In the genomic region with DNA sequence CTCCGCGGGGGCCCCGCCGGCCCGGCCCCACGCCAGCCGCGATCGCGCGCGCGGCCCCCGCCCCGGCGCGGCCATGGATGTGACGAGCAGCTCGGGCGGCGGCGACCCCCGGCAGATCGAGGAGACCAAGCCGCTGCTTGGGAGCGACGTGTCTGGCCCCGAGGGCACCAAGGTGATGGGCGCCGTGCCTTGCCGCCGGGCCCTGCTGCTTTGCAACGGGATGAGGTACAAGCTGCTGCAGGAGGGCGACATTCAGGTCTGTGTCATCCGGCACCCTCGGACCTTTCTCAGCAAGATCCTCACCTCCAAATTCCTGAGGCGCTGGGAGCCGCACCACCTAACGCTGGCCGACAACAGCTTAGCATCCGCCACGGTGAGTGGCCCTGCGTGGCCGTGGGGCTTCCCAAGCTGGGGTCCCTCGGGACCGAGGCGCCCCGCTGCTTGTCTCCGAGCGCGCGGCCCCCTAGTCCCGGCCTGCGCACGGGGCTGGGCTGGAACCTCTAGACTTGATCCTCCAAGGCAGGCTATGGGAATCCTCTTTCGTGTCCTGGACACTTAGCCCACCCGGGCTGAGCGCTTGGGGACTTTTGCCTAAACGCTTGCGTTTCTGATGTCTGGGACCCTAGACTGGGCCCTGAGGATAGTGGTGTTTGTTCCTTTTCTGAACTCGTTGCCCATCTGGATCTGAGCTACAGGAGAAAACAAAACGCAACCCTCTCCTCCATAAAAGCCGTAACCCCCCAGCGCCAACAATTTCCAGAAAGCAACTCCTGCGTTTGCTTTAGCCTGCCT, we compare ENCODE assay signal across 8 mouse cellular contexts. TPM values are rescaled to one million over a fixed set of nuclear protein-coding genes. Genes with fewer than 3 reads are reported as not detected.
DNase-seq lines count a peak whose midpoint lies in the region; ATAC-seq lines count a peak whose summit lies in the region.

Cmip (plus strand) TSS at position 36 of the 792 bp plus-strand sequence.

- peak within 1 kb of the TSS; percentile 59 for H3K27ac ChIP-seq in brown adipose tissue, adult 24 weeks (replicated peaks; ENCODE audit: low read depth, low read length)
- peak within 1 kb of the TSS; percentile 70 for H3K27ac ChIP-seq in forebrain, embryonic 11.5 days (ENCODE audit: low read depth, low read length)

- intact Hi-C loops in heart, postnatal 14 days (cut with DNase I): loop anchor here (10.0 kb wide), 1 partner anchor 118 kb away; no protein-coding TSS in a partner anchor

- peak within 1 kb of the TSS; percentile 91 for H3K4me2 ChIP-seq in forebrain, embryonic 11.5 days (ENCODE audit: low read depth, low read length, severe bottlenecking)

- H3K36me3 ChIP-seq in forebrain, embryonic 11.5 days (ENCODE audit: control insufficient read depth, insufficient read depth, low read length): no peaks in the 10 kb centered on the region

- peak within 1 kb of the TSS; percentile 79 for H3K4me3 ChIP-seq in brown adipose tissue, adult 24 weeks (ENCODE audit: insufficient read depth, low read depth, low read length)
- H3K4me3 ChIP-seq in forebrain, embryonic 11.5 days (ENCODE audit: low read depth, low read length): peak within 1 kb of the TSS; percentile 95

- H3K4me1 ChIP-seq in brown adipose tissue, adult 24 weeks (ENCODE audit: control insufficient read depth, insufficient read depth, insufficient read length, low read length): peaks cover 24% of the 10 kb centered on the region
- peaks cover 32% of the 10 kb centered on the region; the same call in 1 of the 2 replicates for H3K4me1 ChIP-seq in forebrain, embryonic 11.5 days (replicated peaks; ENCODE audit: control insufficient read depth, insufficient read depth, low read length)

- H3K9me3 ChIP-seq in forebrain, embryonic 11.5 days (ENCODE audit: control insufficient read depth, low read length): no peaks in the 10 kb centered on the region

- DNase-seq in left cerebral cortex, adult 18-20 months (ENCODE audit: low spot score in 2 of 2): peak; percentile 38 to 48
- DNase-seq in left cerebral cortex, adult 11 months (ENCODE audit: low spot score): no peak
- DNase-seq in forebrain, embryonic 11.5 days (ENCODE audit: low spot score): peak; percentile 74
- peak; percentile 46 to 52 for DNase-seq in heart, postnatal 14 days
- no peak for DNase-seq in large intestine, adult 2 months (ENCODE audit: low read depth, low spot score)
- peak; percentile 50 for DNase-seq in lung, postnatal 14 days
- peak; percentile 50 to 61 for DNase-seq in spleen, adult 18-20 months

- under 1% methylated on average over 65 of the region's 65 CpGs for WGBS in forebrain, embryonic 11.5 days
- under 1% methylated on average over 65 of the region's 65 CpGs for WGBS in large intestine, adult 2 months

- peak within 1 kb of the TSS; percentile 95 for H3K9ac ChIP-seq in forebrain, embryonic 11.5 days (ENCODE audit: low read length)

- H3K27me3 ChIP-seq in forebrain, embryonic 11.5 days (ENCODE audit: control insufficient read depth, insufficient read depth, low read length): no peaks in the 10 kb centered on the region

- ATAC-seq in forebrain, embryonic 11.5 days (replicated peaks; ENCODE audit: low FRiP score): peak; percentile 28; the same call in 1 of the 2 replicates

RNA-seq across cellular contexts. Expression of gene Cmip, which starts in this region (rescaled TPM):
- total RNA-seq in left cerebral cortex, adult 18-20 months (2021): 100 to 1,000 TPM; 299 to 317 TPM
- 4.2 and 6.1 TPM in 2 replicates for polyA plus RNA-seq in brown adipose tissue, adult 24 weeks (2012; ENCODE audit: insufficient read depth, insufficient read length, missing spikeins)
- polyA plus RNA-seq in forebrain, embryonic 11.5 days (2014; fragmentation: Nextera tagmentation; extraction: Ambion mirVana): 30.5 and 32.1 TPM in 2 replicates
- 10 to 100 TPM; 29.5 to 30.9 TPM for total RNA-seq in heart, postnatal 14 days (2021)
- polyA plus RNA-seq in large intestine, adult 2 months (2012; rRNA removed): 54.0 and 82.1 TPM in 2 replicates

Comparison
In these comparisons a context has a peak if more than half of its experiments do, and no peak if none do; other contexts are left out.
1. RNA of gene Cmip (total RNA-seq): 299 to 317 TPM in left cerebral cortex, adult 18-20 months; 29.5 to 30.9 TPM in heart, postnatal 14 days; every median in the first group is over 4 times any median in the second.
2. DNase-seq: peak in left cerebral cortex, adult 18-20 months (2 of 2), forebrain, embryonic 11.5 days (single experiment), heart, postnatal 14 days (2 of 2), lung, postnatal 14 days (single experiment) and spleen, adult 18-20 months (2 of 2); none in left cerebral cortex, adult 11 months (single experiment) and large intestine, adult 2 months (single experiment).